Mouse (Mus musculus) brown adipose tissue, adult 24 weeks (tissue): Measurements from ENCODE around the gene Cryzl2. TPM values are rescaled to one million over a fixed set of nuclear protein-coding genes. Genes with fewer than 3 reads are reported as not detected.
A peak's percentile ranks its signal among the peaks of the same experiment; 100 is the strongest.

Experiments
- H3K27ac ChIP-seq: fragments of 200-500 bp; replicated peaks from 2 replicates; pipeline ENCODE4 v1.5.1; 2012; ENCODE audit warnings: low read depth, mild to moderate bottlenecking, low read length
- H3K4me1 ChIP-seq: fragments of 200-500 bp; 2 replicates; pipeline ENCODE4 v1.6.1; 2012; ENCODE audit warnings: low read length, mixed read lengths; ENCODE audit not compliant: control insufficient read depth, insufficient read depth, insufficient read length
- H3K4me3 ChIP-seq: fragments of 200-500 bp; 2 replicates; pipeline ENCODE4 v1.5.1; 2012; ENCODE audit warnings: low read depth, mild to moderate bottlenecking, low read length, moderate library complexity; ENCODE audit not compliant: insufficient read depth
- polyA plus RNA-seq: library from polyadenylated mRNA; stranded (reverse); fragments of >200 nt; gene quantifications from 2 replicates; pipeline ENCODE4 v1.2.4, GENCODE M21; 2012; ENCODE audit not compliant: missing spikeins, insufficient read depth, insufficient read length

Cryzl2 gene
- polyA plus RNA-seq, 1 experiment, result 21.4 TPM

GRCm38 (mm10) chr1:157449532-157449931 lies 8.8 kb upstream of the Cryzl2 start:
- H3K27ac ChIP-seq, result peak overlapping the region; percentile 93
- peak overlapping the region; percentile 48 for H3K4me3 ChIP-seq

GRCm38 (mm10) chr1:157449981-157450636 lies 8.3 kb upstream of the Cryzl2 start:
- H3K4me1 ChIP-seq, result peaks cover 16% of the 10 kb centered on the region; the same call in 1 of the 2 replicates
- peak overlapping the region; percentile 48 for H3K4me3 ChIP-seq
- H3K27ac ChIP-seq, result peak overlapping the region; percentile 93

More at GRCm38 (mm10) chr1:157449532-157449931, 8.8 kb upstream of the Cryzl2 start:
- H3K4me1 ChIP-seq, result peaks cover 22% of the 10 kb centered on the region

- Histone ChIP-seq H3K4me1 (peaks cover 14% of the 10 kb centered on the region; the same call in 1 of the 2 replicates), H3K27ac (no peak overlapping the region), H3K4me3 (no peak overlapping the region)
Measured at GRCm38 (mm10) chr1:157452284-157452683, 6.1 kb upstream of the Cryzl2 start.

GRCm38 (mm10) chr1:157452759-157453549 lies 5.4 kb upstream of the Cryzl2 start:
- H3K27ac ChIP-seq, result no peak overlapping the region
- H3K4me3 ChIP-seq, result no peak overlapping the region
- H3K4me1 ChIP-seq, result peaks cover 13% of the 10 kb centered on the region; the same call in 1 of the 2 replicates

- H3K4me3 ChIP-seq, result no peak overlapping the region
- H3K27ac ChIP-seq, result no peak overlapping the region
- H3K4me1 ChIP-seq, result peaks cover 8% of the 10 kb centered on the region; the same call in 1 of the 2 replicates
Measured at GRCm38 (mm10) chr1:157454876-157455275, 3.5 kb upstream of the Cryzl2 start.

- H3K4me3 ChIP-seq, result no peak overlapping the region
- H3K4me1 ChIP-seq, result 0 out of 2 replicates have a peak, but pooled peaks cover 5% of the 10 kb centered on the region
- no peak overlapping the region for H3K27ac ChIP-seq
Measured at GRCm38 (mm10) chr1:157457789-157458188, 588 bp upstream of the Cryzl2 start.

- Histone ChIP-seq H3K27ac (no peak overlapping the region), H3K4me1 (0 out of 2 replicates have a peak, but pooled peaks cover 5% of the 10 kb centered on the region), H3K4me3 (no peak overlapping the region)
Measured at GRCm38 (mm10) chr1:157459904-157460303, 1.5 kb downstream of the Cryzl2 start.

GRCm38 (mm10) chr1:157461276-157461675 lies 2.9 kb downstream of the Cryzl2 start:
- no peak overlapping the region for H3K4me3 ChIP-seq
- no peak overlapping the region for H3K27ac ChIP-seq
- 0 out of 2 replicates have a peak, but pooled peaks cover 5% of the 10 kb centered on the region for H3K4me1 ChIP-seq

GRCm38 (mm10) chr1:157462336-157462735 lies 4.0 kb downstream of the Cryzl2 start:
- Histone ChIP-seq H3K27ac (no peak overlapping the region), H3K4me1 (0 out of 2 replicates have a peak, but pooled peaks cover 5% of the 10 kb centered on the region), H3K4me3 (no peak overlapping the region)

- H3K27ac ChIP-seq, result no peak overlapping the region
- H3K4me3 ChIP-seq, result no peak overlapping the region
- H3K4me1 ChIP-seq, result no peaks in the 10 kb centered on the region
Measured at GRCm38 (mm10) chr1:157465194-157465593, 6.8 kb downstream of the Cryzl2 start.

GRCm38 (mm10) chr1:157467866-157468265 lies 9.5 kb downstream of the Cryzl2 start:
- no peaks in the 10 kb centered on the region for H3K4me1 ChIP-seq
- no peak overlapping the region for H3K4me3 ChIP-seq
- H3K27ac ChIP-seq, result no peak overlapping the region

- no peaks in the 10 kb centered on the region for H3K4me1 ChIP-seq
- no peak overlapping the region for H3K4me3 ChIP-seq
- no peak overlapping the region for H3K27ac ChIP-seq
Measured at GRCm38 (mm10) chr1:157470761-157471386, 12.5 kb downstream of the Cryzl2 start.

GRCm38 (mm10) chr1:157472716-157473115 lies 14.3 kb downstream of the Cryzl2 start:
- no peaks in the 10 kb centered on the region for H3K4me1 ChIP-seq
- no peak overlapping the region for H3K4me3 ChIP-seq
- H3K27ac ChIP-seq, result no peak overlapping the region

- Histone ChIP-seq H3K4me3 (no peak overlapping the region), H3K4me1 (no peaks in the 10 kb centered on the region), H3K27ac (no peak overlapping the region)
Measured at GRCm38 (mm10) chr1:157474865-157475264, 16.5 kb downstream of the Cryzl2 start.

- Histone ChIP-seq H3K4me1 (no peaks in the 10 kb centered on the region), H3K27ac (no peak overlapping the region), H3K4me3 (no peak overlapping the region)
Measured at GRCm38 (mm10) chr1:157476231-157476630, 17.9 kb downstream of the Cryzl2 start.
